Mouse (Mus musculus) G1E (cell line): ENCODE measurements around the gene Cnot6l. TPM values are rescaled to one million over a fixed set of nuclear protein-coding genes. Genes with fewer than 3 reads are reported as not detected.

ENCODE experiments used
- ATAC-seq: 2 replicates; pipeline ENCODE4 v1.8.0; 2016; ENCODE audit warnings: mild to moderate bottlenecking; ENCODE audit not compliant: insufficient number of reproducible peaks, poor library complexity, low FRiP score, severe bottlenecking; ENCODE audit errors: extremely low read depth
- DNase-seq: peaks from one replicate; pipeline ENCODE4 v3.0.0; 2012; ENCODE audit warnings: low spot score
- H3K27me3 ChIP-seq: 2 replicates; pipeline ENCODE4 v1.6.1; 2012; ENCODE audit warnings: mild to moderate bottlenecking, low read length, inconsistent platforms; ENCODE audit not compliant: insufficient read depth
- H3K36me3 ChIP-seq: replicated peaks from 2 replicates; pipeline ENCODE3; 2012; ENCODE audit warnings: mild to moderate bottlenecking, inconsistent platforms
- H3K4me1 ChIP-seq: 2 replicates; pipeline ENCODE4 v1.6.1; 2012; ENCODE audit warnings: low read depth, low read length, inconsistent platforms, mixed read lengths; ENCODE audit not compliant: insufficient read depth
- H3K4me3 ChIP-seq: 2 replicates; pipeline ENCODE4 v1.5.1; 2012; ENCODE audit warnings: low read depth, mild to moderate bottlenecking, inconsistent platforms, low read length, moderate library complexity, mixed read lengths
- H3K9me3 ChIP-seq: replicated peaks from 2 replicates; pipeline ENCODE4 v1.6.1; 2012; ENCODE audit warnings: inconsistent platforms
- CTCF ChIP-seq: IDR thresholded peaks from 2 replicates; pipeline ENCODE4 v1.5.1; 2012; ENCODE audit warnings: low read depth, low read length, inconsistent platforms, mixed read lengths
- GATA1 ChIP-seq: IDR thresholded peaks from 2 replicates; pipeline ENCODE4 v1.6.1; 2012; ENCODE audit warnings: borderline replicate concordance, low read length, inconsistent platforms, mixed read lengths
- GATA2 ChIP-seq: IDR thresholded peaks from 2 replicates; pipeline ENCODE4 v1.6.1; 2012; ENCODE audit warnings: low read depth, low read length, inconsistent platforms, borderline replicate concordance
- POLR2AphosphoS5 ChIP-seq: IDR thresholded peaks from 2 replicates; pipeline ENCODE4 v1.6.1; 2012; ENCODE audit warnings: low read depth, low read length, inconsistent platforms; ENCODE audit not compliant: insufficient replicate concordance
- TAL1 ChIP-seq: conservative IDR thresholded peaks from 2 replicates; pipeline ENCODE4 v1.6.1; 2012; ENCODE audit warnings: low read depth, low read length, inconsistent platforms, mixed read lengths
- polyA plus RNA-seq: library from polyadenylated mRNA; stranded (reverse); fragments of >175 nt; gene quantifications from 2 replicates; pipeline ENCODE4 v1.2.3, GENCODE M21; 2012
- total RNA-seq, 2 experiments: library from RNA; stranded (forward) in 1 of 2; stranded (reverse) in 1 of 2; fragments of 200-1000 nt in 1 of 2; fragments of >200 nt in 1 of 2; fragmentation: Nextera tagmentation in 1 of 2; gene quantifications; 2 replicates each; pipeline ENCODE4 v1.2.3; 2014 to 2017

Cnot6l gene
- total and polyA plus RNA-seq, 3 experiments = 6.8 to 190 (median 141) TPM

GRCm38 (mm10) chr5:96036125-96036672 lies 127.8 kb downstream of the Cnot6l start:
- no peak for ATAC-seq
- H3K27me3 ChIP-seq = no peaks in the 10 kb centered on the region
- H3K4me3 ChIP-seq = no peak overlapping the region
- no peak for TF ChIP-seq CTCF
- TF ChIP-seq POLR2AphosphoS5 = no peak
- no peak for TF ChIP-seq TAL1
- H3K9me3 ChIP-seq = no peaks in the 10 kb centered on the region
- no peak for DNase-seq
- H3K36me3 ChIP-seq = no peaks in the 10 kb centered on the region
- H3K4me1 ChIP-seq = no peaks in the 10 kb centered on the region

- H3K36me3 ChIP-seq = no peaks in the 10 kb centered on the region
- no peaks in the 10 kb centered on the region for H3K4me1 ChIP-seq
- no peak overlapping the region for H3K4me3 ChIP-seq
- H3K9me3 ChIP-seq = no peaks in the 10 kb centered on the region
- H3K27me3 ChIP-seq = no peaks in the 10 kb centered on the region
- DNase-seq (no peak), ATAC-seq (no peak)
- no peak for TF ChIP-seq CTCF
- TF ChIP-seq GATA1 = no peak
- TF ChIP-seq GATA2 = no peak
- no peak for TF ChIP-seq TAL1
- TF ChIP-seq POLR2AphosphoS5 = no peak
These were observed 129.9 kb downstream of the Cnot6l start for GRCm38 (mm10) chr5:96034101-96034500.

- DNase-seq (no peak), ATAC-seq (no peak)
These were observed 134.2 kb downstream of the Cnot6l start for GRCm38 (mm10) chr5:96029821-96030220.

More at GRCm38 (mm10) chr5:96029821-96030220, 134.2 kb downstream of the Cnot6l start:
- Histone ChIP-seq H3K9me3 (no peaks in the 10 kb centered on the region), H3K4me1 (no peaks in the 10 kb centered on the region), H3K27me3 (no peaks in the 10 kb centered on the region), H3K4me3 (no peak overlapping the region), H3K36me3 (no peaks in the 10 kb centered on the region)
- TF ChIP-seq CTCF = no peak
- no peak for TF ChIP-seq GATA2
- no peak for TF ChIP-seq TAL1
- no peak for TF ChIP-seq POLR2AphosphoS5
- no peak for TF ChIP-seq GATA1

Other genes starting within 250 kb of the Cnot6l start
- not detected in 2 replicates for gene Cxcl13, start 207.2 kb downstream of the Cnot6l start, total RNA-seq (2014; fragmentation: Nextera tagmentation)
- gene Cxcl13, start 207.2 kb downstream of the Cnot6l start, total RNA-seq (2017) = not detected in 2 replicates
- gene Cxcl13, start 207.2 kb downstream of the Cnot6l start, polyA plus RNA-seq = not detected in 2 replicates
- gene Mrpl1, start 45.3 kb upstream of the Cnot6l start, total RNA-seq (2014; fragmentation: Nextera tagmentation) = 42.5 and 46.2 TPM in 2 replicates
- 41.9 and 50.9 TPM in 2 replicates for gene Mrpl1, start 45.3 kb upstream of the Cnot6l start, total RNA-seq (2017)
- 2.6 and 3.1 TPM in 2 replicates for gene Mrpl1, start 45.3 kb upstream of the Cnot6l start, polyA plus RNA-seq
- 0.15 and 0.23 TPM in 2 replicates for gene Fras1, start 209.8 kb upstream of the Cnot6l start, total RNA-seq (2014; fragmentation: Nextera tagmentation)
- gene Fras1, start 209.8 kb upstream of the Cnot6l start, total RNA-seq (2017) = 0.11 and 0.12 TPM in 2 replicates
- gene Fras1, start 209.8 kb upstream of the Cnot6l start, polyA plus RNA-seq = 0.01 and 0.02 TPM in 2 replicates